Mouse (Mus musculus) hindbrain, embryonic 13.5 days (tissue): Measurements from ENCODE around the gene Gm3233. TPM values are rescaled to one million over a fixed set of nuclear protein-coding genes. Genes with fewer than 3 reads are reported as not detected.
"Not testable (repeated sequence)": the region's sequence is repeated elsewhere in the genome, so short reads cannot be mapped to it uniquely, and the experiment has no call there.

ENCODE experiments used
- ATAC-seq: fragments of 200-750 bp; cut with Nextera tagmentation; 2 replicates; pipeline ENCODE4 v1.8.0; 2017; ENCODE audit warnings: moderate TSS enrichment; ENCODE audit not compliant: low FRiP score
- H3K27ac ChIP-seq: fragments of 300-500 bp; sonication (generic); 2 replicates; pipeline ENCODE4 v1.5.1; 2015; ENCODE audit warnings: inconsistent platforms, mild to moderate bottlenecking, moderate library complexity
- H3K27me3 ChIP-seq: fragments of 300-500 bp; sonication (generic); 2 replicates; pipeline ENCODE4 v1.6.1; 2015; ENCODE audit warnings: mild to moderate bottlenecking, inconsistent platforms
- H3K36me3 ChIP-seq: fragments of 300-500 bp; sonication (generic); 2 replicates; pipeline ENCODE4 v1.6.1; 2015; ENCODE audit warnings: mild to moderate bottlenecking, inconsistent platforms
- H3K4me1 ChIP-seq: fragments of 300-500 bp; sonication (generic); replicated peaks from 2 replicates; pipeline ENCODE4 v1.6.1; 2015; ENCODE audit warnings: inconsistent platforms
- H3K4me2 ChIP-seq: fragments of 300-500 bp; sonication (generic); 2 replicates; pipeline ENCODE4 v1.6.1; 2015; ENCODE audit warnings: inconsistent platforms, mild to moderate bottlenecking, moderate library complexity
- H3K4me3 ChIP-seq: fragments of 300-500 bp; sonication (generic); 2 replicates; pipeline ENCODE4 v1.5.1; 2015; ENCODE audit warnings: mild to moderate bottlenecking, inconsistent platforms
- H3K9ac ChIP-seq: fragments of 300-500 bp; sonication (generic); 2 replicates; pipeline ENCODE4 v1.6.1; 2015; ENCODE audit warnings: mild to moderate bottlenecking, inconsistent platforms
- H3K9me3 ChIP-seq: fragments of 300-500 bp; sonication (generic); 2 replicates; pipeline ENCODE4 v1.6.1; 2016; ENCODE audit warnings: inconsistent platforms
- WGBS: fragments of 180-500 bp; shearing (Covaris S2); methylation state at CpG from one replicate; pipeline ENCODE4 v1.1.7; 2015; 5-methylcytosine and 5-hydroxymethylcytosine counted together
- polyA plus RNA-seq: library from polyadenylated mRNA; unstranded; fragments of >200 nt; fragmentation: Nextera tagmentation; extraction: Ambion mirVana; gene quantifications from 2 replicates; pipeline ENCODE4 v1.2.1, GENCODE M21; 2015

Gene Gm3233
- polyA plus RNA-seq, 1 experiment from 2014 or later = not detected

DNA sequence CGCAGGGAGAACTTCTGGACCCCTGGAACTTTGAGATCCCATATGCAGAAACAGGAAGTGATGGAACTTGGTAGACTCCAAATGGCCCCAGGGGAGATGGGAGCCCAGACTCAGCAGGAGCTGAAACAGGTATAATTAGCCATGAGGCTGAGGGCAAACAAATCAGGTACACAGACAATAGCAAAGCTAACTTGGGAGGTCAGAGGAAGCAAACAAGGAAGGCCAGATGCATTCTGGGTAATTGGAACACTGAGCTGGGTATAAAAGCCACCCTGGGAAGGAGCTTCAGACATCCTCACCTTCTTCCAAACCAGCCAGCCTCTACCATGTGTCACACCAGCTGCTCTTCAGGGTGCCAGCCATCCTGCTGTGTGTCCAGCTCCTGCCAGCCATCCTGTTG, 39.2 kb downstream of the Gm3233 start, which contains the start of gene Krtap12-1:
Gene Krtap12-1, plus strand, starts transcription at position 301 of the 400 bp plus-strand sequence.
- not testable (repeated sequence) for H3K27me3 ChIP-seq, H3K36me3 ChIP-seq, H3K9ac ChIP-seq, H3K4me1 ChIP-seq, ATAC-seq, H3K9me3 ChIP-seq, H3K4me3 ChIP-seq, H3K4me2 ChIP-seq, H3K27ac ChIP-seq
- 83% methylated on average over 1 of the region's 1 CpGs for WGBS

DNA sequence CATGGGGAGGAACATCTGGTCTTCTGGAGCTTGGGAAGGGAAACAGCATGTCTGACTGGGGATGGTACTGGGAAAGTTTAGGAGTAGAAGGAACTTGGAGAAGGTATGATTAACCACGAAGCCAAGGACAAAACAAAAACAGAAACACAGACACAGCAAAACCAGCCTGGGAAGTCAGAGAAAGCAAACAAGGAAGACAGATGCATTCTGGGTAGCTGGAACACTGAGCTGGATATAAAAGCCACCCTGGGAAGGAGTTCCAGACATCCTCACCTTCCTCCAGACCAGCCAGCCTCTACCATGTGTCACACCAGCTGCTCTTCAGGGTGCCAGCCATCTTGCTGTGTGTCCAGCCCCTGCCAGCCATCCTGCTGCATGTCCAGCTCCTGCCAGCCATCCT, 44.0 kb downstream of the Gm3233 start, which contains the start of gene Gm10142:
Gene Gm10142, plus strand, starts transcription at position 301 of the 400 bp plus-strand sequence.
- Histone ChIP-seq H3K4me3 (no peak within 1 kb of the TSS), H3K9ac (no peak within 1 kb of the TSS), H3K36me3 (no peaks in the 10 kb centered on the region), H3K4me1 (no peaks in the 10 kb centered on the region), H3K9me3 (peaks cover 7% of the 10 kb centered on the region; the same call in 1 of the 2 replicates), H3K4me2 (no peak within 1 kb of the TSS), H3K27ac (no peak within 1 kb of the TSS), H3K27me3 (no peaks in the 10 kb centered on the region)
- no peak for ATAC-seq
- WGBS = 74% methylated on average over 1 of the region's 1 CpGs

DNA sequence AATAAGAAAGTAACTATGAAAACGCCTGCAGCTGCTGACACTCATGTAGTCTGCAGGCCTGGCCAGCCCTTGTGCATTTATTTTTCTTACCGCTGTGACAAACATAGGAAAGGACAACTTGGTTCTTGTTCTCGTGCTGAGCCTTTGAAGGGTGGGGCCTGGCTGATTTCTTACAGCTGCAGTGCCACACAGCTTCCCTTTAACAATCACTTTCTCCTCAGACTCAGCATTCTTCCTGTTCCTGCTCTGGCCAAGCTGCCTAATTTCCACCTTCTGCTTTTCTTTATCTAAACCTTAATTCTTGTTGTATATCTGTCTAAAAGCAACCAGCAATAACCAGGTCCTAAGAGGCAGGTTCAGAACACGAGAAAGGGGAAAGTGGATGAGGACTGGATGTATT, 45.7 kb downstream of the Gm3233 start:
- Histone ChIP-seq H3K4me3 (no peak overlapping the region), H3K27ac (no peak overlapping the region), H3K9me3 (0 out of 2 replicates have a peak, but pooled peaks cover 4% of the 10 kb centered on the region), H3K4me2 (no peak overlapping the region), H3K9ac (no peak overlapping the region), H3K27me3 (no peaks in the 10 kb centered on the region), H3K36me3 (no peaks in the 10 kb centered on the region), H3K4me1 (no peaks in the 10 kb centered on the region)
- ATAC-seq = no peak
- 79% methylated on average over 4 of the region's 4 CpGs for WGBS

DNA sequence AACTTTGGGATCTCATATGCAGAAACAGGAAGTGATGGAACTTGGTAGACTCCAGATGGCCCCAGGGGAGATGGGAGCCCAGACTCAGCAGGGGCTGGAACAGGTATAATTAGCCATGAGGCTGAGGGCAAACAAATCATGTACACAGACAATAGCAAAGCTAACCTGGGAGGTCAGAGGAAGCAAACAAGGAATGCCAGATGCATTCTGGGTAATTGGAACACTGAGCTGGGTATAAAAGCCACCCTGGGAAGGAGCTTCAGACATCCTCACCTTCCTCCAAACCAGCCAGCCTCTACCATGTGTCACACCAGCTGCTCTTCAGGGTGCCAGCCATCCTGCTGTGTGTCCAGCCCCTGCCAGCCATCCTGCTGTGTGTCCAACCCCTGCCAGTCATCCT, 48.3 kb downstream of the Gm3233 start, which contains the start of gene Gm10024:
Gene Gm10024, plus strand, starts transcription at position 301 of the 400 bp plus-strand sequence.
- H3K36me3 ChIP-seq, ATAC-seq, H3K4me2 ChIP-seq, H3K27me3 ChIP-seq, H3K4me3 ChIP-seq, H3K9ac ChIP-seq, H3K4me1 ChIP-seq, H3K9me3 ChIP-seq, H3K27ac ChIP-seq: not testable (repeated sequence)

DNA sequence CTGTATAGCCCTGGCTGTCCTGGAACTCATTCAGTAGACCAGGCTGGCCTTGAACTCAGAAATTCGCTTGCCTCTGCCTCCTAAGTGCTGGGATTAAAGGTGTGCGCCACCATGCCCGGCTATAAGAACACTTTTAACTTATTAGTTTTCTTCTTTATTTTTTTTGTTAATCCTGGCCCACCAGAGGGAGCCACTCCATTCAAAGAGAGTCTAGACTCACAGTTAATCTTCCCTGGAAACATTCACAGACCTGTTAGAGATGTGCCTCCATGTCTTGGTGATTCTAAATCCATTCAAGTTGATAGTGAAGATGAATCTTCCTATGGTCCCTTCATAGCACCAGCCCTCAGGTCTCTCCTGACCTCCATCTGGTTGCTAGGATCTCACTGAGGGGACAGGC, 49.7 kb downstream of the Gm3233 start:
- no peak for ATAC-seq
- H3K4me3 ChIP-seq = no peak overlapping the region
- no peaks in the 10 kb centered on the region for H3K27me3 ChIP-seq
- H3K9me3 ChIP-seq = 0 out of 2 replicates have a peak, but pooled peaks cover 9% of the 10 kb centered on the region
- H3K27ac ChIP-seq = no peak overlapping the region
- no peak overlapping the region for H3K9ac ChIP-seq
- WGBS = 82% methylated on average over 3 of the region's 3 CpGs
- H3K4me1 ChIP-seq = no peaks in the 10 kb centered on the region
- no peaks in the 10 kb centered on the region for H3K36me3 ChIP-seq
- H3K4me2 ChIP-seq = no peak overlapping the region

Other genes with a start within 250 kb of the Gm3233 start
- gene Fam207a, start 243.9 kb downstream of the Gm3233 start, polyA plus RNA-seq = 41.2 and 41.8 TPM in 2 replicates
- 0.67 and 0.90 TPM in 2 replicates for gene Itgb2, start 229.4 kb downstream of the Gm3233 start, polyA plus RNA-seq
- gene Pttg1ip, start 178.0 kb downstream of the Gm3233 start, polyA plus RNA-seq = 69.0 and 71.9 TPM in 2 replicates
- 271 and 274 TPM in 2 replicates for gene Sumo3, start 153.6 kb downstream of the Gm3233 start, polyA plus RNA-seq
- gene Gm49325, start 153.5 kb downstream of the Gm3233 start, polyA plus RNA-seq = 2.1 and 3.4 TPM in 2 replicates
- gene Ube2g2, start 137.4 kb downstream of the Gm3233 start, polyA plus RNA-seq = 94.5 and 95.0 TPM in 2 replicates
- 0.74 and 0.82 TPM in 2 replicates for gene Tspear, start 73.1 kb downstream of the Gm3233 start, polyA plus RNA-seq
- not detected in 2 replicates for gene Gm19402, start 68.9 kb downstream of the Gm3233 start, polyA plus RNA-seq
- gene Gm9508, start 62.4 kb downstream of the Gm3233 start, polyA plus RNA-seq = not detected in 2 replicates
- gene Gm10272, start 53.1 kb downstream of the Gm3233 start, polyA plus RNA-seq = not detected in 2 replicates
- not detected in 2 replicates for gene Gm10024, start 48.2 kb downstream of the Gm3233 start, polyA plus RNA-seq
- gene Gm10142, start 43.9 kb downstream of the Gm3233 start, polyA plus RNA-seq = not detected in 2 replicates
- gene Krtap12-1, start 39.1 kb downstream of the Gm3233 start, polyA plus RNA-seq = not detected in 2 replicates
- not detected in 2 replicates for gene Gm10100, start 33.2 kb downstream of the Gm3233 start, polyA plus RNA-seq
- not detected in 2 replicates for gene Gm18596, start 17.0 kb downstream of the Gm3233 start, polyA plus RNA-seq
- gene Gm9736, start 8.3 kb downstream of the Gm3233 start, polyA plus RNA-seq = not detected in 2 replicates
- not detected in 2 replicates for gene Gm3238, start 11.6 kb upstream of the Gm3233 start, polyA plus RNA-seq
- not detected in 2 replicates for gene Gm7138, start 17.3 kb upstream of the Gm3233 start, polyA plus RNA-seq
- gene Gm3250, start 22.9 kb upstream of the Gm3233 start, polyA plus RNA-seq = not detected in 2 replicates
- gene Gm7137, start 28.5 kb upstream of the Gm3233 start, polyA plus RNA-seq = not detected in 2 replicates
- not detected in 2 replicates for gene Gm9639, start 35.4 kb upstream of the Gm3233 start, polyA plus RNA-seq
- gene Gm19668, start 39.5 kb upstream of the Gm3233 start, polyA plus RNA-seq = not detected in 2 replicates
- gene Gm9507, start 52.2 kb upstream of the Gm3233 start, polyA plus RNA-seq = not detected in 2 replicates
- gene Gm2696, start 55.0 kb upstream of the Gm3233 start, polyA plus RNA-seq = not detected in 2 replicates
- gene Krtap10-4, start 67.4 kb upstream of the Gm3233 start, polyA plus RNA-seq = not detected in 2 replicates
- gene Krtap10-10, start 76.3 kb upstream of the Gm3233 start, polyA plus RNA-seq = not detected in 2 replicates
- not detected in 2 replicates for gene Gm36176, start 87.1 kb upstream of the Gm3233 start, polyA plus RNA-seq
- not detected in 2 replicates for gene Gm10318, start 93.2 kb upstream of the Gm3233 start, polyA plus RNA-seq
- gene Gm3285, start 102.3 kb upstream of the Gm3233 start, polyA plus RNA-seq = not detected in 2 replicates
- gene Lrrc3, start 142.9 kb upstream of the Gm3233 start, polyA plus RNA-seq = 12.5 and 14.0 TPM in 2 replicates
- gene Trpm2, start 210.9 kb upstream of the Gm3233 start, polyA plus RNA-seq = 3.0 and 3.9 TPM in 2 replicates
- 38.1 and 40.5 TPM in 2 replicates for gene 1810043G02Rik, start 218.8 kb upstream of the Gm3233 start, polyA plus RNA-seq